Mouse (Mus musculus) naive thymus-derived CD4-positive, alpha-beta T cell, adult 2 months (primary cell): ENCODE measurements around the gene Dusp7.

Experiments used
- DNase-seq: peaks from one replicate; pipeline ENCODE4 v3.0.0-alpha.2; 2011; ENCODE audit warnings: low read depth

Dusp7 gene

GRCm38 (mm10) chr9:106420608-106421007 lies 52.2 kb downstream of the Dusp7 start:
- no peak for DNase-seq

DNA sequence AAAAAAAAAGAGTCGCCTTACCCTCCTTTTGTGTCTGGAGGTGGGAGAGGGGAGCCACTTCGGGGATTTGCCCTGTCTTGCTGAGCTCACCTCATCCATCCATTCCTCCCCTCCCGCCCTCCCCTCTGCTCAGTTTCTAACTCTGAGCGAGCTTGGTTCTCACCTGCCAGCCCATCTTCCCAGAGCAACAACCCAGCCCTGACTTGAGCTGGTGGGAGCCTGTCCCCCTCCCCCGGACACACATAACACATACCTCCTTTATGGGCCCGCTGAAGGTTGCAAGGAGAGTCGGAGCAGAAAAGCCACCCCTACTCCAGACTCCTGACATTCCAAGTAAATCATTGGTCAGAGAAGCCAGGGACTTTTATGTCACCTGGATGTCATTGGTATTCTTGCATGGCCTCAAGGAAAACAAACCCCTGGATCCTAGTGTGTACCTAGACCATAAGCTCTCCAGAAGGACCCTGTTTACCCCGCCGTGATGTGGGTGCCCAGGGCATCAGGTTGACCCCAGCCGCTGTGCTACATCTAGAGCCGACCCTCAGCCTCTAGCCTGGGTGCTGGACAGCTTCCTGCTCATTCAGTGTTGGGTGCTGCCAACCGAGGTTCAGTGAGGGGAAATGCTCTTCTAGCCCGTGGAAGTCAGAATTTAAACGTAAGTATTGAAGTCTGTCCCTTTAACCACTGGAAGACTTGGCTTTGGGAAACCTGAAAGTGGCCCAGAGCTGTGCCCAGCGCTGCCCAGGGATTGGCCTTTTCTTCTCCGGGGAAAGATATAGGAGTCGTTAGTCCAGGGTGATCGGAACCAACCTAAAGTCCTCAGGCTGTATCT lies 52.8 kb downstream of the Dusp7 start:
- DNase-seq, result no peak

GRCm38 (mm10) chr9:106421865-106422160 lies 53.4 kb downstream of the Dusp7 start:
- peak; percentile 91 for DNase-seq
